ENCODE assay signal across 17 mouse cellular contexts in the genomic region with DNA sequence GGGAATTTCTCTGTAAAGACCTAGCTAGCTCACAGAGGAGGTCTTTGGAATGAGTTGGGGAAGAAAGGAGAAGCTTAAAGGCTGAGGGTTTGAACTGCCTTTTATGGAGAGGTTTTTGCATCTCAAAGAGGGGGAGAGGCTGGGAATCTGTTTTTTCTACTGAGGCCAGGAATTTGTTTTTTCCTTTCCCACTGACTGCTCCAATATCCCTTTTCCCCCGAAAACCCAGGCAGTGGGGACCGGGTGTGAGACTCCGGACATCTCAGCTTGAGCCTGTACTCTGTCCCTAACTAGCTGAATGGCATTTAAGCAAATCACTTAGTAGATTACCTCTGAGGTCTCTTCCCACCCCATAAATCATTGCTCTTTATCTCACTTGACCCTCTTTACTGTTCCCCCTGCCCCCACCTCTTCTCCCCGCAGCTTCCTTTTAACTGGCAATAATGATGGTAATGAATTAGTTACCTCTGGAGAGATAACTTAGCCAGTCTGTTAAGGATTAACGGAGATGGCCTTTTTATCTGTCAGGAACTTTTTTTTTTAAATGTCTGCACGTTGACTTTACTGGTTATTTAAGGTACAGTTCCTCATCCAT. TPM values are rescaled to one million over a fixed set of nuclear protein-coding genes. Genes with fewer than 3 reads are reported as not detected.
"Had no signal": no experiment of that assay in that cellular context is flagged by ENCODE, and none has a peak within 500 bp of the region (broad histone marks: within the 10 kb centered on the region; RNA-seq: fewer than 3 reads in every experiment).

No protein-coding gene starts in this region.

- H3K27me3 ChIP-seq: limb, embryonic 12.5 days; lung, embryonic 15.5 days; megakaryocyte, embryonic 14.5 days; midbrain, embryonic 13.5 days; neural tube, embryonic 12.5 days had no signal

- H3K27ac ChIP-seq: kidney, postnatal 0 days; limb, embryonic 12.5 days; liver, embryonic 13.5 days; lung, embryonic 15.5 days; macrophage; midbrain, embryonic 13.5 days; neural tube, embryonic 12.5 days; stomach, postnatal 0 days had no signal

- H3K36me3 ChIP-seq: limb, embryonic 12.5 days; liver, embryonic 13.5 days; lung, embryonic 15.5 days; midbrain, embryonic 13.5 days; neural tube, embryonic 12.5 days had no signal

- H3K9me3 ChIP-seq: limb, embryonic 12.5 days; liver, embryonic 13.5 days; lung, embryonic 15.5 days; megakaryocyte, embryonic 14.5 days; midbrain, embryonic 13.5 days; neural tube, embryonic 12.5 days had no signal

- DNase-seq: kidney, postnatal 36 days; layer of hippocampus, adult 9-11 months; liver; liver, embryonic 13.5 days; liver, postnatal 0 days; lung, postnatal 14 days; thymus, postnatal 14 days had no signal

- H3K4me1 ChIP-seq: limb, embryonic 12.5 days; liver, embryonic 13.5 days; lung, embryonic 15.5 days; midbrain, embryonic 13.5 days; neural tube, embryonic 12.5 days had no signal

- H3K4me3 ChIP-seq: limb, embryonic 12.5 days; liver, embryonic 13.5 days; lung, embryonic 15.5 days; megakaryocyte, embryonic 14.5 days; midbrain, embryonic 13.5 days; myocyte; neural tube, embryonic 12.5 days had no signal

- H3K4me2 ChIP-seq: limb, embryonic 12.5 days; liver, embryonic 13.5 days; lung, embryonic 15.5 days; midbrain, embryonic 13.5 days; neural tube, embryonic 12.5 days had no signal

- H3K9ac ChIP-seq: limb, embryonic 12.5 days; liver, embryonic 13.5 days; liver, postnatal 0 days; lung, embryonic 15.5 days; midbrain, embryonic 13.5 days; neural tube, embryonic 12.5 days had no signal

- ATAC-seq: liver, postnatal 0 days; midbrain, embryonic 13.5 days had no signal

RNA-seq across cellular contexts. Expression of gene Ccdc160, which starts 37.4 kb away (rescaled TPM):
- total RNA-seq: neutrophil, adult 5-6 weeks had no signal
- polyA plus RNA-seq: macrophage, myocyte had no signal
